Mouse (Mus musculus) B cell, adult 2 months (primary cell): ENCODE results near the gene Psmc2.
A peak's percentile ranks its signal among the peaks of the same experiment; 100 is the strongest.

Experiments used
- DNase-seq, 2 experiments: peaks; one replicate each; pipeline ENCODE4 v3.0.0; 2022

Psmc2 gene

DNA sequence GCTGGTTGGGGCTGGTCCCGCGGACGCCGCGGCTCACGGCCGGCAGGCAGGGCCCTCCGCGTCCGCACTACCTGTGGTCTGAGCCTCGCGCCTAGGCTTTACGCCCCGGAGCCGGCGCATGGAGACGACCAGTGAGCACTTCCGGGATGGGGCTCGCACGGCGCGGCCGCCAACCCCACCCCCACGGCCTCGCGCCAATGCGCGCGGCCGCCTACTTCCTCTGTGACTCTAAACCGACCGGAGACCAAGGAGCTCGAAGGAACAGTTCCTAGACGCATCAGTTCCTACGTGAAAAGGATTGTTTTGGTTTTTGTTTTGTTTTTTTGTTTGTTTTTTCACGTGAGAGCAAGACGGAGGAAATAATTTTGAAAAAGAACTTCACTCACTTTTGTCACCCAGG is at the start of gene Psmc2, which contains the start of gene Dnajc2:
TSS of gene Psmc2 (plus strand) at position 231 of the 400 bp plus-strand sequence.
TSS of gene Dnajc2 (minus strand) at position 199 of the 400 bp plus-strand sequence.
- peak; percentile 92 to 93 for DNase-seq

DNA sequence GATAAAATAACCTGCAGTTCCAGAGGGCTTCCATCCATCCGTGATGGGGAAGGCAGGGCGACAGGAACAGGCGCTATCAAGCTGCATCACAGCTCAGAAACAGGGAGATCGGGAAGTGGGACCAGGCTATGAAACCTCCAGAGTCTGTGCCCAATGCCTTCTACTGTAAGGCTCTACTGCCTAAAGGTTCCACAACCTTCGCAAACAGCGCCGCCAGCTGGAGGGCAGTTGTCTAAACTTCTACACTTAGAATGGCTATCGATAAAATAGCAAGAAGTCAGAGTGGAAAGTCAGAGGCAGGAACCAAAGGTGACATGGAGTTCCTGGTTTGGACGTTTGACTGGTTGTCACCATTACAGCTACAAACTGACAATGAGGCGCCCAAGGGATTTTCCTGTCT is 49.5 kb upstream of the Psmc2 start:
- DNase-seq = peak; percentile 75 to 77

DNA sequence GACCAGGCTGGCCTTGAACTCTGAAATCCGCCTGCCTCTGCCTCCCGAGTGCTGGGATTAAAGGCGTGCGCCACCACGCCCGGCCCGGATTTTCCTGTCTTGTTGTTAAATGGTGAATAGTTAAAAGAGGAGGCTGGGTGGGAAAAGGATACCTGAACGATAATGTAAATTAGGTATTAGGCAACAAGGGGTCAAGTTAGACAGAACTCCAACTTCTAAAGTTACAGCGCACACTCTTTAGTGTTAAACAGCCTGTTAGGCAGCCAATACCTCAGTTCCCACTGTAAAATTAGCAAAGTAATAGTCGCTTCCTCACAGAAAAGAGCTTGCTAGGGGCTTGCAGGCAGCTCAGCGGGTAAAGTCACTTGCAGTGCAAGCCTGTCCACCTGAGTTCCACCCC is 49.0 kb upstream of the Psmc2 start:
- no peak for DNase-seq

DNA sequence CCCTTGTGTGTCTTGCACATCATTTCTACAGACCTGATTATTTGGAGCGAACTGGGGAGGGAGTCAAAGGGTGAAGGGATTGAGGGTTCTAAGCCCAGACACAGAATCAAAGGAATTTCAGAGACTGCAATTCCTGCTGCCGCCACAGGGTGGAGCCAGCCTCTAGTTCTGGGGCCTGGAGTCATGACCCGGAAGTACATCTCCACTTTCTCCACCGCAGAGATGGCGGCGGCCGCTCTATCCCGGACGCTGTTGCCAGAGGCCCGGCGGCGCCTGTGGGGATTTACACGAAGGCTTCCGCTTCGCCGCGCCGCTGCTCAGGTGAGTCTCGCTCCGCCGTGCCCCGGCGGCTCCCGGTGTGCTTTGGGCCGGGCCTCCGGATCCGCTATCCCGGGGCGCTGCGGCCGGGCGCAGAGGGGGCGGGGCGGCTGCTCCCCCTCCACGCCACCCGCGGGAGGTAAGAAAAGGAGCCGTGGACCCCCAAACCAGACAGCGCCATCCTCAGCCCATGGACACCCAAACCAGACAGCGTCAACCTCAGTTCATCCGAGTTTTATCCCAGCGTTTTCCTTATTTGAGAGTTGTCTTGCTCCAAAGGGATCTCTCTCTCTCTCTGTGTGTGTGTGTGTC is 48.0 kb upstream of the Psmc2 start, which contains the start of gene Pmpcb:
TSS of gene Pmpcb (plus strand) at position 186 of the 630 bp plus-strand sequence.
- DNase-seq = peak; percentile 90 to 91

GRCm38 (mm10) chr5:21737620-21738019 is 47.5 kb upstream of the Psmc2 start:
- peak in 1 of 2 experiments; percentile 3 for DNase-seq

GRCm38 (mm10) chr5:21739120-21739519 is 46.0 kb upstream of the Psmc2 start:
- DNase-seq = no peak

- DNase-seq = no peak
Observed at GRCm38 (mm10) chr5:21739881-21740280, 45.2 kb upstream of the Psmc2 start.

DNA sequence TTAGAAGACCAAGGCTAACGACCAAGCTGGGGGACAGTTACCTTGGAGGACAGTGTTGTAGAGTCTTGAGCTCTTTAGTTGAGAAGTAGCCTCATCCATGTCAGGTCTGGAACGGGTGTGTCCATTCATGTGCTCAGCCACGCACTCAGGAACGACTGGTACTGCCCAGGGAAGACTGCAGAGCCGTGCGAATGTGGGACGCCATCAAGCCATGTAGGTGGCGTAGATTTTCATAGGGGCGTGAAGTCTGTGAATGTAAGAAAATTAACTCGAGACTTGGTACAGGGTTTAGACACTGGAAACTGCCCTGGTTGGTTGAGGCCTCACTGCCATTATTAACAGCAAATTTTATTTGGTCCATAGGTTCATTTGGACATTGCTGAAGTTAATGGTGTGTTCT is 41.5 kb upstream of the Psmc2 start:
- no peak for DNase-seq

DNA sequence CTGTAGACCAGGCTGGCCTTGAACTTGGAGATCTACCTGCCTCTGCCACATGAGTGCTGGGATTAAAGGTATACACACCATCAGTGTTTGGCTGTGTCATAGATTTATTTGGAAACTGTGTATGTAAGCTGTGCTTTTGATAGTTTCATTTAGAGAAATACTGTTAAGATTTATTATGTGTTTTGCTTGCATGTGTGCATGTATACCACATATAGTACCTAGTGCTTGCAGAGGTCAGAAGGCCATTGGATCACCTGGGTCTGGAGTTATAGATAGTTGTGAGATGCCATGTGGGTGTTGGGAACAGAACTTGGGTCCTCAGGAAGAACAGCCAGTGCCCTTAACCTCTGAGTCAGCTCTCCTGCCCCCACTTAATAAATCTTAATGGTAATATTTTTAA is 40.4 kb upstream of the Psmc2 start:
- DNase-seq = no peak

DNA sequence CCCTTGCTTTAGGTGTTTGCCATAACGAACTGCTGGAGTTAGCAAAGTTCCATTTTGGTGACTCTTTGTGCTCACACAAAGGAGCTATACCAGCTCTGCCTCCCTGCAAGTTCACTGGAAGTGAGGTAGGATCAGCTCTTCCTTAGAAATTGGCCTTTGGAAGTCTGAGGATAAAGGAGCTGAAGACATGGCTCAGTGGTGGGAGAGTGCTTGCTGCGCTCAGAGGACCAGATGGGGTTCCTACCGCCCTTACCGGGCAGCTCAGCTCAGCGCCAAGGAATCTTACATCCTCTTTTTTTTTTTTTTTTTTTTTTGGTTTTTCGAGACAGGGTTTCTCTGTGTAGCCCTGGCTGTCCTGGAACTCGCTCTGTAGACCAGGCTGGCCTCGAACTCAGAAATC is 39.1 kb upstream of the Psmc2 start:
- no peak for DNase-seq

- DNase-seq = no peak
Observed at GRCm38 (mm10) chr5:21768506-21768905, 16.6 kb upstream of the Psmc2 start.

DNA sequence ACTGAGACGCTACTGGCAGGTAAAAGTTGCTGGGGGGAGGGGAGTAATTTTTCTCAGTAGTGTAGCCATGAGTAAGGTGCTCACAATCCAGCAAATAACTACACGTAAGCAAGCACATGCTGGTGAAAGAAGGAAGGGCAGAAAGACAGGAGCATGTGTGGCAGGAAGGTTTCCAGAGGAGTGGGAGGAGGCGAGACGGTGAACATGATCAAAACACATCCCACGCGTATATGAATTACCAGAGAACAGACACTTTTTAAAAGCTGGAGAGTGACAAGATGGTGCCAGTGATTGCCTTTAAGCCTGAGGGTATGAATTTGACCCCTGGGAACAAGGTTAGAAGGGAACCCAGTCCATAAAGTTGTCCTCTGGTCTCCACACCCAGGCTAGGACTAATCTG is 15.2 kb upstream of the Psmc2 start:
- DNase-seq = no peak

DNA sequence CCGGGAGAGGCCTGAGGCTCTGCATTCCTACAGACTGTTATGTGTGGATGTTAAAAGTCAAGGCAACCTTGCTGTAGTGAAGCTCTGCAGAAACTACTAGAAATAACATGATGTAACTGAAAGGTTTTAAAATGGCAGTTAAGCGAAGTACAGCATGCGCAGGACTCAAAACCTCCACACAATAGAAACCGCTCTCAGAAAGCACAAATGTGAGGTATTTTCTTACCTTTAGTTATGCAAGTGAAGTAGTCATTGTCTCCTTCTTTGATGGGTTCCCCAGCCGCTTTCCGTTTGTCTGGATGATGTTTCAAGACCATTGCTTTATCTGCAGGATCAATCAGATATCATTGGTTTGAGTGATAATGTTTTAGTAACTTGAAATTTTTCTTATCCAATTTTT is 8.6 kb upstream of the Psmc2 start:
- DNase-seq = no peak

GRCm38 (mm10) chr5:21784161-21785052 is 676 bp upstream of the Psmc2 start:
- peak; percentile 14 to 19 for DNase-seq

DNA sequence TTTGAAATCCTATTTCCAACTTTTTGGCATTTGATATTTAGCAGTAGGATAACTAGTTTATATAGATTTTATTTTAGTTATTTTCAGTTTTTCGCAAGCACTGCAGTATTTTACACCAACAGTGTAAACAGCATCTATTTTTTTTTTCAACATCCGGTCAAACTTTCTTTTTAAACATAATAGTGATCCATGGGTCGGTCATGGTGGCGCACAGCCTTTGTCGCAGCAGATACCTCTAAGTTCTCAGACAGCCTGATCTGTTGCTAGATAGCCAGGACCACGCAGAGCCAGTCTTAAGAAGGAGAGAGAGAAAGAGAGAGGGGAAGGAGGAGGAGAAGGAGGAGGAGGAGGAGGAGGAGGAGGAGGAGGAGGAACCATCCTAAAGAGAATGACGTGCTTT is 693 bp downstream of the Psmc2 start:
- no peak for DNase-seq

- peak; percentile 96 for DNase-seq
Observed at GRCm38 (mm10) chr5:21786258-21787185, 1.4 kb downstream of the Psmc2 start.

DNA sequence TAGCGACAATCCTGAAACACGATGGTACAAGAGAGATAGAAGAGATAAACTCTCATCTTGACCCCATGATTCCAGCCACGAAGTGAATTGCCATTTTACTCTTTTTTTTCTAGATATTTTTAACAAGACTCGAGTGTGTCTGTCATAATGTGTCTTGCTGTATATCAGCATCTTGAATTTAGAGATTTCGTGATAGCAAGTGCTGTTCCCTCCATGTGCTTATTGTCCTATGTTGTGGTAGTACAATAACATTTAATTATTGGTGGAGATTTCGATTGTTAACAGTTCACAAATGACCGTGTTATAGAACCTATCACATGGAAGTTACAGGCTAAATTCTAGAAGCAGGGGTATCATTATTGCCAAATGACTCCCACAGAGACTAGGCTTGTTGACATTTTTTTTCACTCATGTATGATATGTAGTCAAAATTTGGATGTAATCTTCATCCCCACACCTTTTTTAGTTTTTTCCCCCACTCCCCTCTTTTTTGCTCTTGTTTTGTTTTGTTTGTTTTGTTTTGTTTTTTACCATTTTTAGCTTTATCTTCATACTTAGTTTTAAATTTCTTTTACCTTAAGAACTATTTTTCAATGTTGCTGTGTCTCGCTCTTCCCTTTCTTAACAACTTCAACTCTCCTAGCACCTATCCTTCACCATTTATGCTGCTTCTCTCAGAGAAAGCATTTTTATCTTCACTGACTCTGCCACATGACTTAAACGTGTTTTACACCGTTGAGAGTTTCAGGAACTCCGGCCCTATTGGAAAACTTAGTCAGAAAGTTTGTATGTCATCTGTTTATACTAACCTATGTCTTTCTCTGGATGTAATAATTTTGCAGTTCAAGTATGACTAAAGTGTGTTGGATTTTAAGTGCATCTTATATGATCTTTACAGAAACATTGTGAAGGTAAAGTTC is 2.4 kb downstream of the Psmc2 start:
- no peak for DNase-seq

DNA sequence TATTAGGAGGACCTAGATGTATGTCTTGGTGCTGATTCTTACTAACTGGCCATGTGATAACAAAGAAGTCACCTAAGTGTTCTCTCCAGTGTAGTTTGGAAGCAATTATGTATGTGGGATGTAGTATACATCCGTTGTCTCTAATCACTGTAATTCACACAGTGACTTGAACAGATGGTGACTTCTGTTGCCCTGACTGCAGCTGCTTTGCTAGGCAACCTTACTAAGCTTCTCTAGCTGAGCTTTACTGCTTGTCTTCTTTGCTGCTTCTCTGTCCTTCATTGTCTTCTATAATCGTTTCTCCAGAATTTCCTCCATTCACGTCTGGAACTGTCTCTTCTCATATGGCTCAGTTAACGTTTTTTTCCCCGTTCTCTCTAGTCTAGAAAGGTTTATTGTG is 4.0 kb downstream of the Psmc2 start:
- no peak for DNase-seq

GRCm38 (mm10) chr5:21792166-21792565 is 7.1 kb downstream of the Psmc2 start:
- no peak for DNase-seq

GRCm38 (mm10) chr5:21802907-21803306 is 17.8 kb downstream of the Psmc2 start:
- no peak for DNase-seq

GRCm38 (mm10) chr5:21803691-21804188 is 18.7 kb downstream of the Psmc2 start:
- no peak for DNase-seq

DNA sequence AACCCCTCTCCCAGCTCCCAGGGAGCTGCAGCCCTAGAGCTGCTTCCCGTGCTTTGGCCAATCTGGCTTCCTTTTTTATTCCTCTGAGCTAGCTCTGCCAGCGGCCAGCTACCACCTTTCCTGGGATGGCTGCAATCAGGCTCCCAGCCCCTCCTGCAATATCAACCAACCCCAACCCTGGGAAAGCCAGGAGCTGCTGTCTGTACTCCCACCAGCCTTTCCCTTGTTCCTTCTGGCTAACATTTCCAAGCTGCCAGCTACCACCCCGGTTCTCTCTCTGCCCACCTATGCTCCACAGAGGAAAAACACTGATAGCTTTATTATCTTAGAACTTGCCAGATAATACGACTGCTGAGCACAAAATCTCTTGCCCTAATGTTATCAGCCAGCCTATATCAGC is 19.8 kb downstream of the Psmc2 start:
- no peak for DNase-seq
